Mouse (Mus musculus): ENCODE data around the gene Sebox. TPM values are rescaled to one million over a fixed set of nuclear protein-coding genes. Genes with fewer than 3 reads are reported as not detected.

Sebox gene
- polyA plus RNA-seq (2017; shearing (Covaris generic)), result not detected

DNA sequence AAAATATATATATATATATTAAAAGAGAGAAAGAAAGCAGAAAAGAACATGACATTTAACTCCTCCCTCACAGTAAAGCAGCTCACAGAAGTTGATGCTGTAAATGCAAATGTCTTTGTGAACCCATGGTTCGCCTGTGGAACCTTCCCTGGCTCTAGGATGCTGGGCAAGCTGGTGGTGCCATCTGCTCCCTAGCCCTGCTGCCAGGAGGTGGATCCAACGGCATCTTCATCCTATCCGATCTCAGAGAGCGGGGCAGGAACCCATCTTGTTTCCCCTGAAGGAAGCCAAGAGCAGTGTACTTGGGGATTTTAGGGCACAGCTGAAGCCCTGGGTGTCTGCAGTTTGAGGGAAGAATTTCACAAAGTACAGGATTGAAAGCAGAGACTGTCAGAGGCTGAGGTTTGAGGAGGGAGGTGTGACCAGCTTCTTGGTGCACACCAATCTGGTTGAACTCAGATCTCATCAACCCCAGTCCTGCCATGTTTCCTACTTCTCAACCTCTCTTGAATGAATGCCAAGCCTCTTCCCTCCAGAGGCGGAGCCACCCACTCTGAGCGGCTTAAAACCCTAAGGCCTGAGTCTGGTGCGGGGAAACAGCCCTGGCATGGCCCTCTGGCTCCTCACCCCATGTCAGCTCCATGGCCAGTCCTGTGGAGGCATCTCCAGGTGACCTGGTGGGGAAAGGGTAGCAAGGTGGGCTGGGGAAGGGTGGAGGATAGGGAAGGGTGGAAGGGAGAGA, at the start of gene Sebox:
Gene Sebox, plus strand, starts transcription at position 539 of the 742 bp plus-strand sequence.

DNA sequence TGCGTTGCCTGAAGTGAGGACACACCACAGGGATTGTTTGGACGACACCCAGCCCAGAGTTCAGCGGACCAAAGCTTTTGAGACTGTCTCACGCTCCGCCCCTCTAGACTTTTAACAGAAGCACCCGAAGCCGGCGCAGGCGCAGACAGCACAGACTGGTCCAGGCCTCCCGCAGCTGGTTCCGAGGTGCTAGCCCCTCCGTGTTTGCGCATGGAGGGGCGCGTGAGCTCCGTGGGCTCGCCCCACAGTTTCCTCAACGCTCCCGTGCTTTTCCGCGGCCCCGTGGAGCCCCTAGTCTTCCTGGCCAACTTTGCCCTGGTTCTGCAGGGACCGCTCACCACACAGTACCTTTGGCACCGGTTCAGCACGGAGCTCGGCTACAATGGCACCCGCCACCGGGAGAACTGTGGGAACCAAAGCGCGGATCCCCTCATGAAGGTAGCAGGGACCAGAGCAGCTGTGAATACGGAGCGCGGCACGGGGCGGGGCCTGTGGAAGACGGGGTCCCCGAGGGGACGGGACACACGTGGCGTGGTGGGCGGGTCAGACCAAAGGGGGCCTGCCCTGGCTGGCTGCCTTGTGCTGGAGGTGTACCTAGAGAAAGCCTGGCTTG, 37.6 kb upstream of the Sebox start, which contains the start of gene Slc46a1:
Gene Slc46a1, plus strand, starts transcription at position 130 of the 613 bp plus-strand sequence.

DNA sequence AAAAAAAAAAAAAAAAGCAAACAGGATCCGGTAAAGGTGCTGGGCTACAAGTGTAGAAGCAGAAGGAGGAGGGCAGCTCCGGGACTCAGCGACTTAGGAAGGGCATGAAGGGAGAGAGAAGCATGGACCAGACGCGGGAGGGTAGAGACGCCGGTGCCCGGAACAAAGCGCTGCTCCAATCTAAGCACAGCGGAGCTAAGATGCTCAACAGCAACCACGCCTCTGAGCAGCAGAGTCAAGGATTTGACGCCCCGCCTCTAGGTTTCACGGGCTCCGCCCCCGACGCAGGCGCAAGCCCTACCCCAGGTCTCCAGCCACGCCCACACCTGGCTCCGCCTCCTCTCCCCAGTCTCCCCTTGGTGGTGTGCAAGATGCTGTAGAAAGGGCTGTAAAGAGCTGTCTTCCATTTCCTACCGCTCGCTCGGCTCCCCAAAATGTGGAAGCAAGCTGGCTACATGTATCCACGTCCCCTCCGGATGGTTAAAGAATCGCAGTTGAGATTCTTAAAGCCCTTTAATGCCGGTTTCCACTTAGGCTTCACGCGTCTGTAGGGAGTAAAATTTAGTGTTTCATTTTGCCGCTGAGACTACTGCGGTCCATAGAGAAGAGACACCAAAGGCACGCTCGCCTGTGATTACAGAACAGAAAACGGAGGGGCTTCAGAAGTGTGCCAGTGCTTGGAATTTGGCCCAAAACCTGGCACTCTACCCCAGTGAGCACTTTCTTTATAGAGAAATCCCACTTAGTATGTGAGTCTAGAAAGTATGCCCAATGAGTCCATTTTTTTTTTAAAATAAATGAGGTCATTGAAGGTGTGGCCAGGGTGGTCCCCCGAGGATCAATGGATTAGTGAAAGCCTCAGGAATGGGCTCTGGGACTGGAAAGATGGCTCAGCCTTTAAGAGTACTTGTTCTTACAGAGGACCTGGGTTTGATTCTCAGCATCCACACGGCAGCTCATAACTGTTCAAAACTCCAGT, 5.4 kb upstream of the Sebox start, which contains the start of gene Sarm1:
Gene Sarm1, minus strand, starts transcription at position 211 of the 979 bp plus-strand sequence.

DNA sequence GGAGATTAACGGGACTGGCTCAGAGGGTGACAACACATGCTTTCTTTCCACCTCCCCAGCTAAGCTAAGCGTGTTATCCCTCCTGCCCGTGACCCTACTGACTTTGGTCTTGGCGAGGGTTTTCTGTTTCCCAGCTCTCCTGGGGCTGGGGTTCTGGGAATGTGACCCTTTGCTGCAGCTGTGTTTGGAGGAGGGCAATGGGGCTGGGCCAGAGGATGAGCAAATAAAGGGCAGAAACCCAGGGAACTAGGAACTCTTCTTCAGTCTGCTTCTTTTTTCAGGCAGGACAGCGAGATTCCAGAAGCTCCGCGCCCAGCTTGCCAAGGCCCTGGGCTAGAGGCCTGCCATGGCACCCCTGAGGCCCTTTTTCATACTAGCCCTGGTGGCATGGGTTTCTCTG, 4.2 kb upstream of the Sebox start, which contains the start of gene Vtn:
Gene Vtn, plus strand, starts transcription at position 88 of the 400 bp plus-strand sequence.

DNA sequence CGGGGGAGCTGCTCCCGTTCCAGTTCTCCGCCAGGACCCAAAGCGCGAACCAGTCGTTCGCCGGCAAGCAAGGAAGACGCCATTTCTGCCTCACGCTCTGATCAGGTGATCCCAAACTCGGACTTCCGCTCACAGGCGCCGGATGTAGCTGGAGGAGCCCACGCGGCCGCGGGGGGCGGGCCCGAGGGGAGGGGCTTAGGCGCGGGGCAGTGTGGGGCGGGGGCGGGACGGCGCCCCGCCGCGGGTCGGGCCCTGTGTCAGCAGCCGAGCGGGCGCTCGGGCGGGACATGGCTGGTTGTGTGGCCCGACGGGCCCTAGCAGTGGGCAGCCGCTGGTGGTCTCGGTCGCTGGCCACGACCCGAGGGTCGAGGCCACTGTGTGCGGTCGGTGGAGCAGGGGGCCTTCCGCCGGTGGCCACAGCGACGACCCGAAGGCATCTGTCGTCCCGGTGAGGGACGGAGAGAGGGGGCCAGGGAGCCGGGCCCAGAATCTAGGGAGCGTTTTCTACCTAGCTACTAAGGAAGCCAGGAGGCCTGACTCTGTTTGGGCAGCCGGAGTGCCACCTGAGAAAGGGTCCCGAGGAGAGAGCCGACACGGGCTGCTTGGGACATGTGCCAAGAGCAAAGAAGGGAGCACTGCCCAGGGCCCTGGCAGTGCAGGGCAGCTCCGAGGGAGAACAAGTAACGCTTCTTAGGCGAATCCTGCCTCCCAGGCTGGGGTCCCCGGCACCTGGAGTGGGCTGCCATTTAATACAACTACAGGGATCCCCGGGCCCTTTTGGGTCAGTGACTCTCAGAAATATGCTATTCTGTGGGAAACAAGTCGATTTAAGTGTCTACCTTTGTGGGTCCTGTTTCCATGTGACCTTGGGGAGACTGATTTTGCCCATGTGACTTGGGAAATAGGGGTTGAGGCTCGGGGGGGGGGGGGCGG, 9.0 kb downstream of the Sebox start, which contains the start of the genes Tmem199 and Poldip2:
Gene Tmem199, minus strand, starts transcription at position 148 of the 933 bp plus-strand sequence.
Gene Poldip2, plus strand, starts transcription at position 169 of the 933 bp plus-strand sequence.

DNA sequence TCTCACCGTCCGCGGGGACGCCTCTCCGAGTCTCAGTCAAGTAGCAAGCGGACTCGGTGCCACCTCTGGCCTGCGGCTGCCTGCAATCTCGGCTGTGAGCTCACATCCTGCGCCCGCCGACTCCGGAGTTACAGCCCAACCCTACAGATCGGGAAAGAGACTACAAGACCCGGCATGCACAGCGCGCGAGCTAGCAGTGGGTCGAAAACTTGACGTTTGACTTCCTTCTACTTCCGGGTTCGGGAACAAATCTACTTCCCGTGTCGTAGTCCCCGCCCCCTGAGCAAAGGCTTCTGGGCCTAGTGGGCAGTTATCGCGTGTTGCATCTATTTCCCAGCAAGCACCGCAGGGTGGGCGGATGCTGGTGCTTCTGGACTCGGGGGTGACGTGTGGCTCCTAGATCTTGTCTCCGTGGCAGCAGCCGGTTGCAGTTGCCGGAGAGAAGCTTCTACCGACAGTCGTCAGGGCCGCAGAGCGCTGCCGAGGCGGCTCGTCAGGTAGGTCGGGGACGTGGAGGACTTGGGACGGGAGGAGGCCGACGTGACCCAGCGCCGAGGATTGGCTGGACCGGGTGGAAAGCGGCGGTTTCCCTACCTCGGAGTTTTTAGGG, 32.9 kb downstream of the Sebox start, which contains the start of the genes Tnfaip1 and Ift20:
Gene Tnfaip1, minus strand, starts transcription at position 253 of the 610 bp plus-strand sequence.
Gene Ift20, plus strand, starts transcription at position 282 of the 610 bp plus-strand sequence.

DNA sequence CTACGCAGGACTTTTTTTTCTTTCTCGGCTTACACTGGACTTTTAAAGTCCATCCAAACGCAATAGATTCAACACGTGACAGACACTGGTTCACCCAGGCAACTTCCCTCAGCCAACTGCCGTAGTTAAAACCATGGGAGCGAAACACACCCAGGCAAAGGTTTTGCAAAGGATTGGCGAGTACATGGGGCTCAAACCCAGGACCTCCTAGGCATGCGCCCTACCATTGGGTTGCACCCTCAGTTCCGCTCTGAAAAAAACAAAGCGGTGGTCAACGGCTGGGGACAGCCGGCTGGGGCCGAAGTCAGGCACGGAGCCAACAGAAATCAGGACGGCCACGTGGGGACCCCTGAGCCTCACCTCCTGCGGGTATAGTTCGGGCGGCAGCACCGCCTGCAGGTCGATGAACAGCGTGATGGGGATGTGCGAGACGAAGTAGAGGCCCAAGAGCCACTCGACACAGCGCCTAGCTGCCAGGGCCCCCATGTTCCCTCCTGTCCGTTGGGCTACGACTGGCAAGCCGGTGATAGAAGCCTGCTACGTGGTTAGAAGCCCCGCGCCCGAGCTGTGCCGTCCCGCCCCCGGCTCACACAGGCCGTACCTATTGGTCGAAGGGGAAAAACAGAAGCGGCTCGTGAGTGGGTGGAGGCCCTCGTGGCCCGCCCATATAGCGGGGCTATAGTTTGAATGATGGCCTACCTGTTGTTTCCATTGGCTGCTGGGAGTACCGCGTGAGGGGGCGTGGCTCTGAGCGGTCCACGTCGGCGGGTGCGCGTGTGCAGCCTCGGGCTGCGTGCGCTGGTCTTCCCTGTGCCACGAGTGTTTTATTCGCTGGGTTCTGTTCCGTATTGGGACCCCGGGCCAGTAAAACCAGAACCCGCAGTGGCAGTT, 47.2 kb downstream of the Sebox start, which contains the start of gene Tmem97:
Gene Tmem97, minus strand, starts transcription at position 610 of the 891 bp plus-strand sequence.

Other genes with a start within 250 kb of the Sebox start
- gene 2610507B11Rik, start 241.7 kb upstream of the Sebox start, polyA plus RNA-seq (2017; shearing (Covaris generic)), result 82.8 TPM
- 0.30 TPM for gene BC030499, start 212.6 kb upstream of the Sebox start, polyA plus RNA-seq (2017; shearing (Covaris generic))
- gene Spag5, start 201.9 kb upstream of the Sebox start, polyA plus RNA-seq (2017; shearing (Covaris generic)), result 1.2 TPM
- gene Aldoc, start 180.5 kb upstream of the Sebox start, polyA plus RNA-seq (2017; shearing (Covaris generic)), result 4.4 TPM
- 73.4 TPM for gene Pigs, start 175.0 kb upstream of the Sebox start, polyA plus RNA-seq (2017; shearing (Covaris generic))
- 11.7 TPM for gene Unc119, start 160.0 kb upstream of the Sebox start, polyA plus RNA-seq (2017; shearing (Covaris generic))
- gene Foxn1, start 116.9 kb upstream of the Sebox start, polyA plus RNA-seq (2017; shearing (Covaris generic)), result not detected
- gene Slc13a2, start 81.2 kb upstream of the Sebox start, polyA plus RNA-seq (2017; shearing (Covaris generic)), result not detected
- 0.53 TPM for gene Slc46a1, start 37.8 kb upstream of the Sebox start, polyA plus RNA-seq (2017; shearing (Covaris generic))
- gene Sarm1, start 5.7 kb upstream of the Sebox start, polyA plus RNA-seq (2017; shearing (Covaris generic)), result 2.0 TPM
- not detected for gene Vtn, start 4.4 kb upstream of the Sebox start, polyA plus RNA-seq (2017; shearing (Covaris generic))
- gene Tmem199, start 8.7 kb downstream of the Sebox start, polyA plus RNA-seq (2017; shearing (Covaris generic)), result 16.0 TPM
- gene Poldip2, start 8.7 kb downstream of the Sebox start, polyA plus RNA-seq (2017; shearing (Covaris generic)), result 40.7 TPM
- gene Tnfaip1, start 32.9 kb downstream of the Sebox start, polyA plus RNA-seq (2017; shearing (Covaris generic)), result 16.0 TPM
- 55.2 TPM for gene Ift20, start 32.9 kb downstream of the Sebox start, polyA plus RNA-seq (2017; shearing (Covaris generic))
- 11.9 TPM for gene Tmem97, start 47.3 kb downstream of the Sebox start, polyA plus RNA-seq (2017; shearing (Covaris generic))
- 16.5 TPM for gene Nlk, start 193.9 kb downstream of the Sebox start, polyA plus RNA-seq (2017; shearing (Covaris generic))
- gene Ccnq, start 248.3 kb downstream of the Sebox start, polyA plus RNA-seq (2017; shearing (Covaris generic)), result 27.4 TPM

All from naive thymus-derived CD4-positive, alpha-beta T cell, adult 5 months (primary cell).